Mouse (Mus musculus) kidney, adult 2 months (tissue): ENCODE results near the gene Ptges2. TPM values are rescaled to one million over a fixed set of nuclear protein-coding genes. Genes with fewer than 3 reads are reported as not detected.

Source experiments
- DNase-seq: peaks from one replicate; pipeline ENCODE4 v3.0.0; 2021
- H3K27ac ChIP-seq: fragments of 200-500 bp; 2 replicates; pipeline ENCODE4 v1.5.1; 2012; ENCODE audit warnings: low read depth, low read length, control low read depth, inconsistent platforms; ENCODE audit not compliant: insufficient read depth
- H3K27me3 ChIP-seq: fragments of 200-500 bp; replicated peaks from 2 replicates; pipeline ENCODE4 v1.6.1; 2012; ENCODE audit warnings: mild to moderate bottlenecking, moderate library complexity, low read length, inconsistent platforms; ENCODE audit not compliant: control insufficient read depth, insufficient read depth
- H3K36me3 ChIP-seq: fragments of 200-500 bp; 2 replicates; pipeline ENCODE4 v1.6.1; 2012; ENCODE audit warnings: mild to moderate bottlenecking, moderate library complexity, low read length, inconsistent platforms; ENCODE audit not compliant: control insufficient read depth, insufficient read depth
- H3K4me1 ChIP-seq: fragments of 200-500 bp; 2 replicates; pipeline ENCODE4 v1.6.1; 2011; ENCODE audit warnings: low read length; ENCODE audit not compliant: control insufficient read depth, insufficient read depth
- H3K4me3 ChIP-seq: fragments of 200-500 bp; 2 replicates; pipeline ENCODE4 v1.5.1; 2011; ENCODE audit warnings: mild to moderate bottlenecking, low read depth, low read length, control low read depth; ENCODE audit not compliant: insufficient read depth
- CTCF ChIP-seq: fragments of 200-500 bp; conservative IDR thresholded peaks from 2 replicates; pipeline ENCODE4 v1.5.1; 2011; ENCODE audit warnings: low read depth, mild to moderate bottlenecking, control low read depth, low read length, moderate library complexity, mixed read lengths; ENCODE audit not compliant: insufficient read depth, insufficient read length
- POLR2A ChIP-seq: fragments of 200-500 bp; IDR thresholded peaks from one replicate; pipeline ENCODE4 v1.6.1; 2011; ENCODE audit warnings: low read depth, low read length, control low read depth
- WGBS: fragments of 180-500 bp; shearing (Covaris S2); methylation state at CpG from one replicate; pipeline ENCODE4 v1.1.7; 2018; 5-methylcytosine and 5-hydroxymethylcytosine counted together
- polyA plus RNA-seq: library from polyadenylated mRNA; depleted of rRNA; stranded (reverse); fragments of >200 nt; gene quantifications from 2 replicates; pipeline ENCODE4 v1.2.3, GENCODE M21; 2012

The Ptges2 gene
- polyA plus RNA-seq, 1 experiment: 69.7 TPM

DNA sequence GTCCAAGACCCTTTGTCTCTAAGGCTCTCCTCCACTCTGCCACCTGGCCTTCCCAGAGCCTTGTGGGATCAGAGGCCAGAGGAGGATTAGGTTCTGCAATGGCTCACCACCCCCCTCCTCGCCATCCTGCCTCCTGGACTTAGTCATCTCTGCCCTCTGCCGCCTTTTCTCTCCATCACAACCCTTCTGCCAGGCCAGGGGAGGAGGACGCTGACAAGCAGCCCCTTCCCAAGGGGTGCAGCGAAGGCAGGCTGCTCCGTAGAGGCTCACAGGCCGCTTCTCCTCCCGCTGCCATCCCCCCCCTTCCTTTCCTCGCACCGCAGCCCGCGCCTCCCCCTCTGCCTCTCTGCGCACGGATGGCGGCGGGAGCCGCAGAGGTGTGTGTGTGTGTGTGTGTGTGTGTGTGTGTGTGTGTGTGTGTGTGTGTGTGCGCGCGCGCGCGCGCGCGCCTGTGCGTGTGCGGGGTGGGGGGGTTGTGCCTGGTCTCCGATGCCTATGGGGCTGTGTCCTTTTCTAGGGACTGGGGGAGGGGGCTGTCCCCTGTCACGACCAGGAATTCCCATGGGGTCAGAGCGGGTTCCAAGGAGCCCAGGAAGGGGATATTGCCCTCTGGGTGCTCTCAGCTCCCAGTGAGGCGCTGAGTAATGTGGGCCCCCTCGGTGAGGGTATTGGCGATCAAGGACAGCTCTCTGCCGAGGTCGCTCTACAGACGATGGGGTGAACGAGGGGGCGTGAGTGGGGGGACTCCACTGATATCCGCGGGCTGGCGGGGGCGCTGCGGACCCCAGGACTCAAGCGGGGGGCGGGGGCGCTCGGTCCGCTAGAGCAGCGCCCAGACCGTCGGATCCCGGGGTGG is 43.3 kb upstream of the Ptges2 start, which contains the start of gene Ciz1:
Gene Ciz1, plus strand, starts transcription at position 177 of the 856 bp plus-strand sequence.
- 3% methylated on average over 45 of the region's 52 CpGs for WGBS
- Histone ChIP-seq H3K36me3 (no peaks in the 10 kb centered on the region), H3K27ac (no peak within 1 kb of the TSS), H3K4me3 (peak within 1 kb of the TSS; percentile 68), H3K4me1 (peaks cover 3% of the 10 kb centered on the region; the same call in 1 of the 2 replicates), H3K27me3 (no peaks in the 10 kb centered on the region; the same call in 1 of the 2 replicates)
- no peak for TF ChIP-seq CTCF
- no peak for DNase-seq

DNA sequence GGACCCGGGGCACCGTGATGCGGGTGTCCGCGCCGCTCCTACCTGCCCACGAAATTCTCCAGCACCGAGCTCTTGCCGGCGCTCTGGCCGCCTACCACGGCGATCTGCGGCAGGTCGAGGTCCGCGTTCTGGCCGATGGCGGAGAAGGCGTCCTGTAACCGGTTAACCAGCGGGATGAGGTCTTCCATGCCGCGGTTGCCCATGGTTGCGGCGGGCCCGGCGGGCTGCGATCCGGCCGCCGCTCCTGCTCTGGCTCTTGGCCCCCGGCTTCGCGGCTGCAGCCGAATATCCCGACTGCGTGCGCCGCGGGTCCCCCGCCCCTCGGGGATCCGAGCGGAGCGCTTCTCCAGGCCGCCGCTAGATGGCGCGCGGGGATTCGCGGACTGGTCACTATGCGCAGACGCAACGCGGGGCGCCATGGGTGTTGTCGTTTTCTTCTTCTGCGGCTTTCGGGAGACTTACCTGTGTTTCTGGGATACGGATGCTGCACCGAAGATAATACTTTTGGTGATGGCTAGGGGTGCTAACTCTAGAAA is 42.6 kb upstream of the Ptges2 start, which contains the start of gene Dnm1:
Gene Dnm1, minus strand, starts transcription at position 332 of the 536 bp plus-strand sequence.
- Histone ChIP-seq H3K4me3 (peak within 1 kb of the TSS; percentile 68), H3K27ac (no peak within 1 kb of the TSS), H3K4me1 (peaks cover 3% of the 10 kb centered on the region; the same call in 1 of the 2 replicates), H3K36me3 (no peaks in the 10 kb centered on the region), H3K27me3 (no peaks in the 10 kb centered on the region; the same call in 1 of the 2 replicates)
- TF ChIP-seq CTCF: peak; percentile 76
- TF ChIP-seq POLR2A: no peak
- WGBS: under 1% methylated on average over 63 of the region's 63 CpGs
- peak; percentile 90 for DNase-seq

DNA sequence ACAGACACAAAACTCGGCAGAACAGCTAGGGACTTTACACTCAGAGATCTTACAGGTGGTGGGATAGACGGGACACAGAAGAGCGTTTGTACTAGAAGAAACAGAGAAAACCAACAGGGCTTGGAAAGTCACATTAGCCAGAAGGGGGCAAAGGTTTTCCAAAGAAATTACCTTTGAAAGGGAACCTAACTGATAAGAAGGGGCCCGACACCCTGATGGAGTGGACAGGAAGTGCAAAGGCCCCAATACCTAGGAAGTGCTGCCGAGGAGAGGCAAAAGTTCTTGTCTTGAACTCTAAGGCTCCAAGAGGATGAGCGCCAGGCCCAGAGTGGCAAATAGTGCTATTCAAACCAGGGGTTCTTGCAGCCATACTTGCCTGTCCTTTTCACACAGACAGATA is 41.9 kb upstream of the Ptges2 start:
- Histone ChIP-seq H3K27me3 (no peaks in the 10 kb centered on the region; the same call in 1 of the 2 replicates), H3K4me1 (peaks cover 3% of the 10 kb centered on the region; the same call in 1 of the 2 replicates), H3K4me3 (no peak overlapping the region), H3K36me3 (no peaks in the 10 kb centered on the region), H3K27ac (no peak overlapping the region)
- 79% methylated on average over 6 of the region's 6 CpGs for WGBS
- DNase-seq: no peak
- TF ChIP-seq POLR2A: no peak
- no peak for TF ChIP-seq CTCF

DNA sequence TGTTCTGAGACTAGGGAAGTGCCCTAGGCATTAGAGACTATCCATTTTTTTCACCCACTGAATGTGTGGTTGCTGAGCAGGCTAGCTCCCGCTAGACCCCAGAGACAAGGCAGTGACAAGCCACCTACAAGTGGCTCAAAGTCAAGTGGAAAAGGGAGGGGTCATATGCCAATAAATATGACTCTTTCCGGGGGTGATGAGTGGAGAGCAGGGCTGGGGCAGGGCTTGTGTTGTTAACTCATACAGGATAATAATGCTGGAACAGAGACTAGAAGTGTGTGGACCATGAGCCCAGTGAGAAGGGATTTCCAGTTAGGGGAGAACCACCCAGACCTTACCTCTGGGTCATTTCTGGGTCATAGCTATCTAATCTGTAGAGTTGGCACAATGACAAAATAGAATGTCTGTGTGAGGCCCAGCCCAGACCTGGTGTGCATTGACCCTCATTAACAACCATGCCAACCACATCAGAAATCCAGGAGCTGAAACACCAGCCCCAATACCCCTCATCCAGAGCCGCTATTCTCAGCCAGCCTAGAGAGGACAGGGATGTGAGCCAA is 41.3 kb upstream of the Ptges2 start:
- no peak for DNase-seq
- no peaks in the 10 kb centered on the region for H3K36me3 ChIP-seq
- peaks cover 3% of the 10 kb centered on the region; the same call in 1 of the 2 replicates for H3K4me1 ChIP-seq
- H3K27me3 ChIP-seq: no peaks in the 10 kb centered on the region; the same call in 1 of the 2 replicates
- 93% methylated on average over 3 of the region's 3 CpGs for WGBS
- H3K27ac ChIP-seq: no peak overlapping the region
- TF ChIP-seq POLR2A (no peak), CTCF (no peak)
- H3K4me3 ChIP-seq: no peak overlapping the region

DNA sequence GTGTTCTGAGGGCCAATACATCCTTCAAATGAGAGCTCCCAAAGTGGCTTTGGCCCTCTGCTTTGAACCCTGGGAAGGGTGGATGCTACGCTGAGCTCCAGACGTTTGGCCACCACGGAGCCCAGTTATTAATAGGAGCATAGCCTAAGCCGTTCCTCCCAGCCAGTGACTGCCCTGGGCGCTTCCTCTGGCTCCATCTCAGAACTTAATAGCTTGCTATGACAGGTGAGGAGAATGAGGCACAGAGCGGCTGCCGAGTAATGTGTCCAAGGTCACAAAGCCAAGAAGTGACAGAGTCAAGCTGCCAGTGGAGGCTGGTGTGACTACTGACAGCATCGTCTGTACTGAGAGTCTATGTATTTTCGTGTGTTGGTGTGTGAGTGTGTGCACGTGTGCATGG is 39.5 kb upstream of the Ptges2 start:
- no peak overlapping the region for H3K27ac ChIP-seq
- no peak for DNase-seq

DNA sequence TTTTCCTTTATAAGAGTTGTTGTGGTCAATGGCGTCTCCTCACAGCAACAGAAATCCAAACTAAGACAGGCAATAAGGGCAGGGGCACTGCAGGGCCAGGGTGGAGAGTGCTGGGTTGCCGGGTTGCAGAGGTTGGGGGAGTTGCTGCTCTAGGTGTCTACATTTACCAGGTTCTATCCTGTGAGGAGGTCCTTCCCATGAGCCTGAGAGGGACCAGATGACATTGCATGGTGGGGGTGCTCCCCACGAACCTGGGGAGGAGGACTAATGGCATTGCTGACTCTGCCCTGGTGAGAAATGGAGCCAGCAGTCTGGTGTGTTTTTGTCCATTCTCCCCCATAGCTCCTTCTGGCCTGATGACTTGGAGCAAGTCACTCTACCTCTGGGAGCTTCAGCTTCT is 38.0 kb upstream of the Ptges2 start:
- Histone ChIP-seq H3K27ac (no peak overlapping the region), H3K4me3 (no peak overlapping the region), H3K4me1 (peaks cover 3% of the 10 kb centered on the region; the same call in 1 of the 2 replicates), H3K36me3 (no peaks in the 10 kb centered on the region), H3K27me3 (no peaks in the 10 kb centered on the region)
- WGBS: 81% methylated on average over 3 of the region's 3 CpGs
- no peak for TF ChIP-seq POLR2A
- TF ChIP-seq CTCF: no peak
- no peak for DNase-seq

More for the DNA sequence above, 39.5 kb upstream of the Ptges2 start:
- Histone ChIP-seq H3K4me3 (no peak overlapping the region), H3K27me3 (no peaks in the 10 kb centered on the region; the same call in 1 of the 2 replicates), H3K4me1 (peaks cover 3% of the 10 kb centered on the region; the same call in 1 of the 2 replicates), H3K36me3 (no peaks in the 10 kb centered on the region)
- WGBS: 75% methylated on average over 10 of the region's 10 CpGs
- TF ChIP-seq CTCF (no peak), POLR2A (no peak)

DNA sequence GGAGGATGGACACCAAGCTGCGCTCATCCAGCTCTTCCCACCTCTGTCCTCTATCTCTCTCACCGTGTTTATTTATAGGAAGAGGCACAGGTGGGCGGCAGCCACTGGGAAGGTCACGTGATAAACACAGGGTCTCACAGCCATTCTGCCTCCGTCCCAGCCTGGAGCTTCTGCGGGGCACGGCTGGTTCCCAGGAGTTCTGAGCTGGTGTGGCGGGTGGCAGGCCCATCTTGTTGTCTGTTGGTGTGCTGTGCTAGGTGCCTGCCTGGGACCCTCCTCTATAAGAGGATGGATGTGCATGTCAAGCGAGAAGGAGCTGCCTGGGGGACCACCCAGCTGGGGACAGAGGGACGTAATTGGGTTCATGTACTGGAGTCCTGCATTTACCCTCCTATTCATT is 37.3 kb upstream of the Ptges2 start:
- no peaks in the 10 kb centered on the region for H3K27me3 ChIP-seq
- DNase-seq: no peak
- WGBS: 77% methylated on average over 10 of the region's 10 CpGs
- H3K4me1 ChIP-seq: peaks cover 2% of the 10 kb centered on the region; the same call in 1 of the 2 replicates
- H3K36me3 ChIP-seq: no peaks in the 10 kb centered on the region
- H3K27ac ChIP-seq: no peak overlapping the region
- H3K4me3 ChIP-seq: no peak overlapping the region
- TF ChIP-seq POLR2A (no peak), CTCF (no peak)
